Mouse (Mus musculus) layer of hippocampus, adult 2 months (tissue): ENCODE measurements at regions not wholly inside any gene's neighbourhood (a gene's known extent, or its start where the extent isn't known, plus 50 kb on each side); places are given as distances from the start of the nearest gene placed in this dataset.

Experiments
- DNase-seq, 2 experiments: peaks; one replicate each; pipeline ENCODE4 v3.0.0; 2022; ENCODE audit warnings: low spot score in 2 of 2
- H3K27ac ChIP-seq: fragments of 200-600 bp; 2 replicates; pipeline ENCODE4 v1.8.1; 2022
- H3K4me3 ChIP-seq: fragments of 200-600 bp; 2 replicates; pipeline ENCODE4 v1.8.1; 2022; ENCODE audit warnings: mild to moderate bottlenecking
- CTCF ChIP-seq: fragments of 200-600 bp; conservative IDR thresholded peaks from 2 replicates; pipeline ENCODE4 v1.8.1; 2022; ENCODE audit warnings: antibody characterized with exemption, mild to moderate bottlenecking, moderate library complexity

DNA sequence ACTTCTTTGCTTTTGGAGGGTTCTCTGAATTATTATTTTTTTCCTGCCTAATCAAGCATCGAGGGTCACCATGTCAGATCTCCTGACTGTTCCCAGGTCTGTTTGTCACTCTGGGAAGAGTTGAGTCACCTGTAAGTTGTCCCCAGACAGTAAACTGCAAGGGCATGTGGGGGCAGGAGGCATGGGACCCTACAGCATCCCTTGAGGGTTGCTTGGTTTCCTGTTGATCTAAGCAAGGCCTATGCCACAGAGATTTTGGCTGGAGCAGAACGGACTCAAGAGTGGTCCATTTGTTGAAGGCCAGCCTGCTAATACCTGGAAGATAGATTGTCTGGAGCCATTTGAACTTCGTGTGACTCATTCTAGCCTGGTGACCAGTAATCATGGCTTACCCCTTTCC lies 199.7 kb downstream of the Foxo1 start:
- H3K4me3 ChIP-seq = no peak overlapping the region
- no peak overlapping the region for H3K27ac ChIP-seq
- DNase-seq = no peak
- TF ChIP-seq CTCF = no peak

DNA sequence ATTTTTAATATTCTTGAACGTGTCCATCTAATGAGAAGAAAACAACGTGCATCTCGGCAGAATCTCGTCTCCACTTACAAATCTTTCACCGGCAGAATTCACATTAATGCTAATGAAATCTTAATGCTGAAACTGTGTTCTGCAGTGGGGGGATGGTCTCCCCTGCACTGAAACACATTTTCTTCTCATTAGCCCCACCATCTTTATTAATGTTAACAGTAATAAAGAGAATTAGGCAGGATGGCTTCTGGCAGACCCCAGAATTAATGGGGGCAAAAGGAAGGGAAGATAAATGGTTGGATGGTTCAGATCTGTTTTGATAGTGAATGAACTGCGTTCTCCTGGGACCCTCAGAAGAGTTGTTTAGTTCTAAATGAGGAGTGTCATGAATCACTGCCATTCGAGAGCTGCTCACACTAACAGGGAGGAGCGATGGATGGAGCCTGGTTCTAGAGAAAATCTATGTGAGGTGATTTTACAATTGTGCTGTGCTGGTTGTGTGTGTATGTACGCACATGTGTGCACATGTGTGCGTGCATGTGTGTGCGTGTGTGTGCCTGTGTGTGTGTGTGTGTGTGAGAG lies 198.9 kb downstream of the Foxo1 start:
- no peak for TF ChIP-seq CTCF
- no peak overlapping the region for H3K4me3 ChIP-seq
- no peak overlapping the region for H3K27ac ChIP-seq
- DNase-seq = no peak

DNA sequence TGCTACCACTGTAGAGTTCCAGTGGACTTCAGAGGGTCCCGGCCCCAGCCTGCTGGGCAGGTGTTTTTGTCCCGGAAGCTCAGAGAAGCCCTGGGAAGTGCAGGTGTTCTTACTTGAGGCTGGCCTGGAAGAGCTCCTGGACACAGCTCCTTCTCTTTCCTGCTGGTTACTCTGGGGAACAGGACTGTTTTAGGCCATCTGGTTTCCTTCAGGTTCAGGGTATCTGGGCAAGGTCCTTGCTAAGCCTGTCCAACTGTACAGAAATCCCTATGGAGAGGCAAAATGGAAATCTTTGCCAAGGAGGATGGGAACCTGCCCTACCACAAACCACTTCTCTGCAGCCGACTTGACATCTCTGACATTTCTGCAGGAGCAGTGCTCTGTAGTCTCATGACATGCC lies 198.4 kb downstream of the Foxo1 start:
- H3K27ac ChIP-seq = no peak overlapping the region
- no peak for TF ChIP-seq CTCF
- H3K4me3 ChIP-seq = no peak overlapping the region
- DNase-seq = no peak

DNA sequence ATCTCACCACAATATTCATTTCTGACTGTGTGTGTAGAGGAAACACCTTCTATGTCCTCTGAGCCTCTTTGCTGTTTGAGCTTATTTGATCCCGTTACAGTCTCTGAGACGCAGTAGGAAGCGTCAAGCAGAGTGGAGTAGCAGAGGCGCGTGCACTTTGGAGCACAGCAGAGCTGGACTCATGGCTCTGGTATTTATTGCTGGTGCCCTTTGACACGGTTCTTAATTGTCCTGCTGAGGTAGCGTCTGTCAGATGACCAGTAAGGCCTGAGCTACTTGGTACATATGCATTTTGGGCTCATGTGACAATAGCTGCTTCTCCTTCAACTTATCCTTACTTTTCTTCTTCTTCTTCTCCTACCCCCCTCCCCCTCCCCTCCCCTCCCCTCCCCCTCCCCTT lies 195.8 kb downstream of the Foxo1 start:
- no peak overlapping the region for H3K27ac ChIP-seq
- H3K4me3 ChIP-seq = no peak overlapping the region
- no peak for TF ChIP-seq CTCF
- no peak for DNase-seq

DNA sequence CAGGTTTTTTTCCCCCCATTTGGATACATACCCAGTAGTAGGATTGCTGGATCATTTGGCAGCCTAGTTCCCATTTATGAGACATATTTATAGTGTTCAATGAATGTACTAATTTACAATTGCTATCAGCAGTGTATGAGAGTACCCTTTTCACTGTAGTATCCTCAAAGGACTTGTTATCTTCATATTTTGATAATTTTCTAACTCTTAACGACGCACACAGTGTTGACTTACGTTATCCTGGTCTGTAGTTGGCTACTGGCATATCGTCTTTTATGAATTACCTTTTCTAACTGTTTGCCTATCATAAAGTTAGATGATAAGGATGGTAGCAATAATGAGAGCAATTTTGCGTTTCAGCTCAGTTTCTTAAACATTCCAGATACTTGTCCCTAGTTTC lies 186.8 kb downstream of the Foxo1 start:
- DNase-seq = no peak
- Histone ChIP-seq H3K27ac (no peak overlapping the region), H3K4me3 (no peak overlapping the region)
- TF ChIP-seq CTCF = no peak

DNA sequence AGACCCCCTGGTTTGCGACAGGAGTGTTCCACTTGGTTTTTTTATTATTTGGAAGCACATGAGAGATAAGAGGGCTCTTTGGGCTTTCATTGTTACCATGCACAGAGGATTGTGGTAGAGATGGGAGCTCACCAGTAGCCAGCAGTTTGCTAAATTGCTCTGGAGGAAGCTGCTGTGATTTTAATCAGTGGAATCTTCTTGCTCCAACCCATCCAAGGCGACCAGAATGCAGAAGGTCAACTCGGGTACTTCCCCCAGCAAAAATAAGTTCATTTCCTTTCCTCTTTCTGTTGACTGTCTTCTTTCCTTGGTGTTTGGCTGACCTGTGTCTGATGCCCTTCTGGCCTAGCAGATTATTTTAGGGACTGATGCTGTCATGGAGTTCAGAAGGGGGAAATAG lies 184.9 kb downstream of the Foxo1 start:
- no peak for TF ChIP-seq CTCF
- no peak overlapping the region for H3K27ac ChIP-seq
- DNase-seq = no peak
- no peak overlapping the region for H3K4me3 ChIP-seq

DNA sequence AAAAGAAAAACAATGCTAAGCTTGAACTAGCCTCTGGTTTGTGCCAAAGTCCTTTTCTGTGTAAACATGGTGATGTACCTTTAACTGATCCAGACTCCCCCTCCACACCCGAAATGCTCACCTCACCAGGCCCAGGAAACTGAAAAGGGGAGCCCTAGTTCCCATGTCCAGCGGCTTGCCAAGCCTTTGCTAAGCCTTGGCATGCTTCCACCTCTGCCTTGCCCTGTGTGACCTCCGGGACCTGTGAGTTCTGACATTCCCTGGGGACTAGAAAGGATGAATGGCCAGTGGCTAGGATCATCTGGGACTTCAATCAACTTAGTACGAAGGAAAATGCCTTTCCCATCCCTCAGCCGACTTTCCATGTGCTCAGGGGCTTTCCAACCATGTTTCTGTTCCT lies 184.2 kb downstream of the Foxo1 start:
- no peak for DNase-seq
- Histone ChIP-seq H3K4me3 (no peak overlapping the region), H3K27ac (no peak overlapping the region)
- no peak for TF ChIP-seq CTCF

DNA sequence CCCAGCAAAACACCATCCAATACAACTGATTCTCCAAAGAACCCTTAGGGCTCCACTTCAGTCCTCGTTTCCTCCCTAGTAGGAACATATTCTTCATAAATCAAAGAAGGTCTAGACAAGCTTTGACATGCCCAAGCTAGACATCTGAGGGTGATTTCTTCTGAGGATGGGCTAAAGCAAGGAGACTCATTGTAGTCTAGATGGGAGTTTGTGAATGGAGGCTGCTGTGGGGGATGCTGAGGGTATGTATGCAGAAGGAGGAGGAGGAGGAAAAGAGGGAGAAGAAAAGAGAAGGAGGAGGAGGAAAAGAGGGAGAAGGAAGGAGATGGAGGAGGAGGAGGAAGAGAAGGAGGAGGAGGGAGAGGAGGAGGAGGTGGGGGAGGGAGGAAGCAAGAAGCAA lies 178.9 kb downstream of the Foxo1 start:
- Histone ChIP-seq H3K4me3 (no peak overlapping the region), H3K27ac (no peak overlapping the region)
- no peak for TF ChIP-seq CTCF
- no peak for DNase-seq

DNA sequence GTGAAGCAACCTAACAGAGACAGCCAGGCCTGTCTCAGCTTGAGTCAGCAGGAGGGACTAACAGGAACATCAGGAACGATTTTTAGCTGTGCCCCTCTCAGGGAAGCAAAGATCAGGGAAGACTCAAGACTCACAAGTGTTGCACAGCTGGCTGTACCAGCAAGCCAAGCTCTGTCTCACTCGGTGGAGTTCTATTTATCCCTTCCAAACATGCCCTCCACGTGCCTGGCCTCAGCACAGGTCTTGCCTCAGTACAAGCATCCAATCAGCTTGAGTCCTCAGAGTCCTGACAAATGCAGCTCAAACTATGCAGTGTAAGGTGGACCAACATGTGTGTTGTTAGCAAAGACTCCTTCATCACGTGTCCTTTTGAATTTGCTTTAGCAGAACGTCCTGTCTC lies 178.4 kb downstream of the Foxo1 start:
- Histone ChIP-seq H3K4me3 (no peak overlapping the region), H3K27ac (no peak overlapping the region)
- no peak for TF ChIP-seq CTCF
- DNase-seq = no peak

DNA sequence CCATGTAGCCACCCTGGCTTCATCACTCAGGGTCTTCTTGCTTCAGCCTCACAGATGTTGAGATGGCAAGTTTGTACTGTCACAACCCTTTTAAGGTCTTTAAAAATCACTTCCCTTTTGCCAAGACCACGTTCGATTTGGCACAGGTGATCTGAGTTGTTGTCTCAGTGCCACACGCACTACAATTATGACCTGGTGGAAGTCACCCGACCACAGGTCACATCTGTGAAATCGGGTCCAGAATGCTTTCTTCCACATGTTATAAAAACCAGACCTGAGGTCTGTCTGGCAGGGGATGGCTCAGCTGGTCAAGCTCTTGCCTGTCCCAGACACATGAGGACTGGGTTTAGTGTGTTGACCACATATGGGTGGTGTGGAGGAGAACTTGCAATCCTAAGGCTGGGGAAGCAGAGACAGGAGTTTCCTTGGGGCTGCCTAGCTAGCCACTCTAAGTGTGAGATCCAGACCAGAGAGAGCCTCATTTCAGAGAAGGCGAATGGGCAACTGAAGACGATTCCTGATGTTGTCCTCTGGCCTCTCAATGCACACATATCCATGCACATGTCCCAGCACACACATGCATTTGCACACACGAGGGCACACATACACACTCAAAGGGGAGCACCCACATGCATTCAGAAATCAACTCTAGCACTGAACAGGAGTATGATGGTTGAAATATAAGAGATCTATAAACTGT lies 176.4 kb downstream of the Foxo1 start:
- TF ChIP-seq CTCF = no peak
- Histone ChIP-seq H3K27ac (no peak overlapping the region), H3K4me3 (no peak overlapping the region)
- DNase-seq = no peak

DNA sequence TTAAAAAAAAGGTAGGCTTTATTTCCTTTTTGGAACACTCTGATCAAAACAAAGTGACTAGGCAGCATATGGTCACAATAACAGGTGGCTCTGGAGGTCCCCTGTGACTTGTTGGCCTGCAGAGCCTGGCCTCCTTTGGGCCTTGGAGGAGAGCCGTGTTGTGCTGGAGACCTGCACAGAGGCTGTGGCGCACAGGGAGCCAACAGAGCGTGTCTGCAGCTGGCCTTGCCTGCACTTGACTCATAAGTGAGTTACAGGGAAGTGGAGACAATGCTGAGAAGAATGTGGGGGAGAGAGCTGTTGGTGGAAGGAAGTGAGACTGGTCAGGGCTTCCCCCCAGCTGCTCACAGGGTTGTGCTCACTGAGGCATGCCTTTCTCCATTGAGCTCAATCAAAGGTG lies 175.7 kb downstream of the Foxo1 start:
- DNase-seq = no peak
- no peak overlapping the region for H3K27ac ChIP-seq
- no peak overlapping the region for H3K4me3 ChIP-seq
- no peak for TF ChIP-seq CTCF

DNA sequence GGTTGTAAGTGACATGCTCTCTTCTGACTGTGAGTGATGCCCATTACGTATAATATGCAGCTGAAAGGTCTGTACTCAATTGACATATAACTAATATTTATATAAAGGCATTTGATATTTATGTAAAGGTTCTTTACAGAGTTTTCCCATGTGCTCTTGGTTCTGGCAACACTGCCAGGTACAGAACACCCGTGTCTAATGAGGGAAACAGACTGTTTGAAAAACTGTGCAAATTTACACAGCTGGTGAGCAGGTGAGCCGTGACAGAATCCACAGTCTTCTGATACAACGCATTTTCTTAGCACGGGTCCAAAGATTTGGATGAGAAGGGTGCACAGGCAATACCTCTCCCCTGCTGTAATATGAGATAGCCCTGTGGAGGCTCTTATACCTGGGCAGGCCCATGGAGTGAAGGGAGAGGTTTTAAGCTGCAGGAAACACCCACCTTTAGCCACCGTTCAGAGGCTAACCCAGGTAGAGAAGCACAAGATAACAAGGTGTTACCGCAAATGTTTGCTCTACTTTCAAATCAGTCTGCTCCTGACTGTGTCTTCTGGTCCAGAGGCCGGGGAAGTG lies 161.0 kb downstream of the Foxo1 start:
- Histone ChIP-seq H3K27ac (no peak overlapping the region), H3K4me3 (no peak overlapping the region)
- no peak for TF ChIP-seq CTCF
- no peak for DNase-seq

DNA sequence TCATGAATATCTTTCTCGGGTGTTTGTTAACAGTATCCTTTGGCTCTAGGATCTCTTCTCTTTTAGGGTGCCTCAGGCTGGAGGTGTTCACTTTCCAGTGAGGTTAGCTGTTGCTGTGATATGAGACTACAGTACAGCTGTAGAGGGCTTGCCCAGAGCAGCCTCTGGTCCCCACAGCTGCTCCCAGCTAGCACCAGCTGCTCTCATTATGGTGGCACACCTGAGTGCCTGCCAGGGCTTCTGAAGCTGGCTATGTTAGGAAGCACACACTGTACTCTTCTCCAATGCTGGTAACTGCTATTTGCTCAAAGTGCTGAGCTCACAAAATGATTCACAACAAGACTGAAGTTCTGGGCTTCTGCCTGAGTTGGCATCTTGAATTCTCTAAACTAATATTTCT lies 154.7 kb downstream of the Foxo1 start:
- Histone ChIP-seq H3K4me3 (no peak overlapping the region), H3K27ac (no peak overlapping the region)
- no peak for DNase-seq
- no peak for TF ChIP-seq CTCF

DNA sequence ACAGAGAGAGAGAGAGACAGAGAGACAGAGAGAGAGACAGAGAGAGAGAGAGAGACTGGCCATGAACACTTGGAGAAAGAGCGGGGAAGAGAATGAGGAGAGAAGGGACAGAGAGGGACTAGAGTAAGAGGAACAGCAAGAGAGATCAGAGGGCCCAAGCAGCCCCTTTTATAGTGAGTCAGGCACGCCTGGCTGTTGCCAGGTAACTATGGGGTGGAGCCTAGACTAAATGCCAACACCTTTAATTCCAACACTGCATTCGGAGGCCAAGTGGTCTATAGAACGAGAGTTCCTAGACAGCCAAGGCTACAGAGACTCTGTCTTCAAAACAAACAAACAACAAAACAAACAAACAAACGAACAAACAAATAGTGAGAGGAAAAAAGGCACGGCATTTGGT lies 148.1 kb downstream of the Foxo1 start:
- H3K27ac ChIP-seq = no peak overlapping the region
- DNase-seq = no peak
- H3K4me3 ChIP-seq = no peak overlapping the region
- TF ChIP-seq CTCF = no peak
